Mouse (Mus musculus) B cell, adult 2 months (primary cell): ENCODE measurements at regions not wholly inside any gene's neighbourhood (a gene's known extent, or its start where the extent isn't known, plus 50 kb on each side); places are given as distances from the start of the nearest gene placed in this dataset.

ENCODE experiments used
- DNase-seq, 2 experiments: peaks; one replicate each; pipeline ENCODE4 v3.0.0; 2022

GRCm38 (mm10) chr11:19356151-19356550, 337.4 kb upstream of the Meis1 start:
- no peak for DNase-seq

- DNase-seq, result no peak
Measured at GRCm38 (mm10) chr11:19369152-19369551, 350.4 kb upstream of the Meis1 start.

- no peak for DNase-seq
Measured at GRCm38 (mm10) chr11:19373476-19373875, 354.7 kb upstream of the Meis1 start.

DNA sequence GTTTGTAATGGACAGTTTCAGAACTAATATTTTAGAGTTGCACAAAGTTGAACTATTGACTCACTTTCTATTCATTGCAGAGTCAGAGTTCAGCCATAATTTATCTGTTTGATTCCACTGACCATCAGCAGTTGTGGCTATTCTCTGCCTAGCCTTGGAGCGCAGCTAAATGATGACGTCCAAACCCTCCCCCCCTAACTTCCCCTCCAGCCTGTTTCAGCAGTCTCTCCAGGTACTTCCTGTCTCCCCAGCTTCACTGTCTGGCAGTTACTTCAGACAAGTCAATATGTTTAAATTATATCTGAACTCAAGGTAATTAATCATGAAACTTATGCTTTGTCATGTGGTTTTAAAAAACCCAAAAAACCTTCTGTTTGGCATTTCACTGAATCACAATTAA, 362.1 kb upstream of the Meis1 start:
- no peak for DNase-seq

GRCm38 (mm10) chr11:19389136-19389535, 370.4 kb upstream of the Meis1 start:
- DNase-seq, result no peak

- DNase-seq, result no peak
Measured at GRCm38 (mm10) chr11:19392190-19392589, 373.4 kb upstream of the Meis1 start.

- no peak for DNase-seq
Measured at GRCm38 (mm10) chr11:19394372-19394771, 375.6 kb upstream of the Meis1 start.

DNA sequence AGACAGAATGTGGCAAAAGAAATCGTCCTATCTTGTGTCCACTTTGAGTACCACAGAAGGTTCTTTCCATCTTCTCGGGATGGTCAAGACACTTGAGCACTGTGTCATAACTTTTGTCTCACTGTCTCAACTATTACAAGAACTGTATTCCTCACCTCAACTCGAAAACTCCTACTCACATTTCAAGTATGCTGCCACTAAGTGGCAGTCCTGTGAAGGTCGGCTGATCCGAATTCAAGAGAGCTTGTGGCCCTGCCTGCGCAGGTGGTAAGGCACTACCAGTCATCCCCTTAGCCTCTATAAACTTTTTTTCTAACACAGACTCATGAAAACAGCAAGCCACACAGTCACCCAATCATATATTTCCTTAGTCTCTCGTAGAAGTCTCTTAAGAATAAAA, 381.6 kb upstream of the Meis1 start:
- no peak for DNase-seq

GRCm38 (mm10) chr11:19420143-19420542, 401.4 kb upstream of the Meis1 start:
- DNase-seq, result no peak

- DNase-seq, result no peak
Measured at GRCm38 (mm10) chr11:19423268-19423667, 404.5 kb upstream of the Meis1 start.

DNA sequence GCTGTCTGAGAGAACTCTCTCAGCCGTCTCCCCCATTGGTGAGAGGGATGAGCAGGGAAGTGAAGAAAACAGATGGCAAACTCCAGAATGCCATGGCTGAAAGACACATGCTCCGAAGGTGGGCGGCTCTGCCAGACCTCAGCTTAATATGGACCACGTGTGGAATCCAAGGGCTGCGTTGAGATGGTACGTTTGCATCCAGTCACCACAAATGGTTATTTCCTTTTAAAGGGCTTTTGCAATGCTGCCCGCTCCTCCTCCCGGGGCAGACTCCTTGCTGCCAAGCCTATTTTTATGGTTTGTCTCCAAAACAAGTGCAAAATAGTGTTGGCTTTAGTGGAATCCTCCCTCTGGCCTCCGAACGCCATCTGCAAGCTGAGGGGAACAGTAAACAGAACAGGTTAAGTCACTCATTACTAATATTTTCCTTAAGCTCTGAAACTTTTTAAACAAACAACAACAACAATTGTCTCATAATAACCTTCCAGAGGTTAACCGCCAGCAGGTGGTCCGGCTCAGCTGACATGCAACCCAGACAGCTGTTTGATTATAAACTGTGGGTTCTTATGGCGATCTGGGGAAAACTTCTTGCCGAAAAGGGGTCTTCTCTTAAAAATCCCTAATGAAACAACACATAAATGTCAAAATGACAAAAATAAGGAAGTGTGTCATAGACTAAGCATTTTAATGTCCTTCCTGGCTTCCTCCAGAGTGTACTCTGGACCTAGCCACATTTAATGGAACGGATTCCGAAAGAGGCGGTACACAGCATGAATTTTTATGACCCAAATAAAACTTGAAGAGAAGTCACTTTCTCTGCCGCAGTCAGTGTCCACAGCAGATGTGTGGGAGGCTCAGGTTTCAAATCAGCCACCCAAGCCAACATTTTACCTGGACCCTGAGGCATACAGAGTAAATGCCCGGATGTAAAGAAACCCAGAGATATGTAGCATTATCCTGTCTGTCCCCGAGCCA, 405.3 kb upstream of the Meis1 start:
- DNase-seq, result no peak

DNA sequence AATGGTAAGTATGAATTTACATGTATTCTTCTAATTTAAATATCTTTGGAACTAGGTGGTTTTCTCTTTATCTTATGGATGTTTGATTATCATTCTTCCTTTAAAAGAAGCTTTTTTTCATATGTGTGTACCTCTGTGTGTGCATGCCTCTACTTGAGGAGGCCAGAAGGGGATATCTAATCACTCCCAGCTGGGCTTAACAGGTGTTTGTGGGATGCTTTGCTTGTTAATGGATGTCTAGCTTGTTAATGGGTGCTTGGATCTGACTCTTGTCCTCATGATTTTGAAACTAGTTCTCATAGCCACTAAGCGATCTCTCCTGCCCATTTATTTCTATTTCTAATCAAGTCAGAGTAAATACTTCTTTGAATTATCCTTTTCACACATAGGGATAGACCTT, 408.8 kb upstream of the Meis1 start:
- DNase-seq, result no peak

GRCm38 (mm10) chr11:19433680-19434619, 415.2 kb upstream of the Meis1 start:
- DNase-seq, result no peak

DNA sequence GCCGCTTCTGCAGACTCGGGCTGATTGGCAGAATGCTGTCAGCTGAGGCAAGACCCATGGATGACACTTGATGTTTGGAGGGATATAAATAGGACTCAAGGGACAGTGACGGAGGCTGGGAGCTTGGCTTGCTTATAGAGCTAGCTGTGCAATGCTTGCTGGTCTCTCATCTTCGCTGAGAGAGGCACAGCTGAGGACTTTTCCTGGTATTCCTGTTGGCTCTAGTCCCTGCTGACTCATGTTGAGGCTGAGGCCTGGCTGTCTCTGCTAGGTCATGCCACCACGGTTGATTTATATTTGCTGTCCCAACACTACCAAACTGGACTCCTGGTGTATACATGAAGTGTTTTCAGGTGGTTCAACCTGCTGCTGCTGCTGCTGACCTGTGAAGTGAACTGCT, 419.6 kb upstream of the Meis1 start:
- DNase-seq, result no peak

DNA sequence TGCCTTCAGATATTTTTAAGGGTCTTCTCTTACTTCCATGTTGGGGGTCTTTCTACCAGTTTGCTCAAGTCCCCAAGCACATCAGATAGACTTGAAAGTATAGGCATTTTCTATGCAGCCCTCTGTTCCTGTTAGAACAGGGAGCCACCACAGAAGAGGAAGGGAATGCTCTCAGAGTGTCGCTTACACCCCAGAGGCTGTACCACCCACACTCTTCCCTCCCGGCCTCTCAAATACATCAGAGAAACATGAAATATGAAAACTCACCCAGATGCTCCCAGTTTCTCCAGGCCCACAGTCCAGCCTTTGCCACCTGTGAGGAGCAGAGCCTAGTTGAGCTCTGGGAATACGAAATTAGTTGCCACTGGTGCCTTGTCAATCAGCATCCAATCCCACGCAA, 423.2 kb upstream of the Meis1 start:
- no peak for DNase-seq

- no peak for DNase-seq
Measured at GRCm38 (mm10) chr11:19455391-19456290, 436.9 kb upstream of the Meis1 start.

DNA sequence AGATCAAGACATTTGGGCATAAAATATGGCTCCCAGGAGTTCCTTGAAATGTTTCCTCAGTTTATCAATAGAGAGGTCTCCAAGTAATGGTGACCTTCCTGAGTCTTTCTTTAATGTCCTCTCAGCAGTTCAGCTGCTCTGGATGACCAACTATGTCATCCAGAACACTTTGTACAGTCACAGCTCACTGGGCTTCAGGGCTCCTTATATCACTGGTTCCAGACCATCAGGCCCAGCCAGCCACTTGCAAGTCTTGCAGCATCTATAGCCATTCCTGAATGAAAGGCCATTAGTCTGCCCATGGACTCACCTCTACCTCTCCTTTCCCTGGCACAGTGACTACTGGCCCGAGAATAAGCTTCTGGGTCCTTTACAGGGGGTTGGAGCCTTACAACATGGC, 437.8 kb upstream of the Meis1 start:
- DNase-seq, result no peak

DNA sequence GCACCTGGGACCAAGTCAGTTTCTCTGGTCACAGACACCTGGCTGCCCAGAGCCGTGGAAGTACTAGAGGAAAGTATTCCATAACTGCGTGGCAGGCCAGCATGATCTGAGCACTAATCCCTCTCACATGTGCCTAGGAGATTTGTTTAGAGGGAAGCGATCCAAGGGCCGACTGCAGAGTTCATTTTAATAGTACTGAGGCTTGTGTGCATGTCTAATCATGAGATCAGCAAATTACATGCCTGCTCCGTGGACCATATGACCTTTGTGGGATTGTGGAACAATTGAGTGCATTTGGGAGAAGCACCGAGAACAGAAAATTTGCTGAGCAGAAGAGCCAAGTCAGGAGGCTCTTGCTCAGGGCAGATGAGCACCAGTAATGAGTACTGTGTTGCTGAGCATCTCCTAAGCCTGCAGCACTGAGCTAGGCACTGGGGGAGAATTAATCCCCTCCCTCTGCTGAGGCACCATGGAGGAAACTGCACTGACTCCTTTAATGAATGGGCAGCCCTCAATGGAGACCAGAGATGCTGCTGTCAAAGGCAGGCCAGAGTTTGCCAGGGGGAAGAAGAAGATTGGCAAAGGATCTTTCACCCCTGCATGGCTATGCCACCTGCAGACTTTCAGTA, 445.1 kb upstream of the Meis1 start:
- no peak for DNase-seq

- DNase-seq, result no peak
Measured at GRCm38 (mm10) chr11:19468373-19468772, 449.6 kb upstream of the Meis1 start.

DNA sequence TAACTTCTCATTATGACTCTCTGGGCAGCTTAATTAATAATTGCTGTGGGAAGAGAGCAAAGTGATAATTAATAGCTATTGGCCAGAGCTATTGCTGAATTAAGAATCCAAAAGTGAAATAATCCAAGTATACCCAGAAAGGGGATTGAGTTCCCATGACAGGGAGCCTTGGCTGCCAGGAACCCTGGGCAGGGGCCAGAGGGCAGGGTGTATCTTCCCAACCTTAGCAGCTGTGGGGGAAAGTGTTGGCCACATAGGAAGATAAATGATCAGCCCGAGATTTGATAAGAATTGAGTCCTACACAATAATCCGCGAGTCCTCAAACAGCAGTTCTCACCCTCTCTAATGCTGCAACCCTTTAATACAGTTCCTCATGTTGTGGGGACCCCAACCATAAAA, 450.0 kb upstream of the Meis1 start:
- no peak for DNase-seq

GRCm38 (mm10) chr11:19470648-19471341, 452.0 kb upstream of the Meis1 start:
- no peak for DNase-seq
